Mouse (Mus musculus): ENCODE measurements at regions not wholly inside any gene's neighbourhood (a gene's known extent, or its start where the extent isn't known, plus 50 kb on each side); places are given as distances from the start of the nearest gene placed in this dataset.

- H3K27ac ChIP-seq (ENCODE audit: insufficient read depth, low read depth, low read length) = no peak overlapping the region
- WGBS = 54% methylated on average over 3 of the region's 3 CpGs
These were observed 78.2 kb upstream of the Mkln1 start for GRCm38 (mm10) chr6:31320141-31320830.

GRCm38 (mm10) chr6:31321066-31321846 is 77.3 kb upstream of the Mkln1 start:
- H3K27me3 ChIP-seq (replicated peaks; ENCODE audit: control insufficient read depth, insufficient read depth, low read length) = no peaks in the 10 kb centered on the region
- DNase-seq = peak; percentile 56
- no peak overlapping the region for H3K4me3 ChIP-seq (ENCODE audit: insufficient read depth, low read depth, low read length)
- TF ChIP-seq POLR2A (IDR thresholded peaks at IDR 0.05; ENCODE audit: low read depth, low read length) = no peak
- TF ChIP-seq CTCF (conservative IDR thresholded peaks at IDR 0.05; ENCODE audit: insufficient read depth, insufficient read length, low read depth, low read length) = no peak
- 62% methylated on average over 7 of the region's 7 CpGs for WGBS
- H3K36me3 ChIP-seq (ENCODE audit: control insufficient read depth, insufficient read depth, low read length) = no peaks in the 10 kb centered on the region
- H3K27ac ChIP-seq (ENCODE audit: insufficient read depth, low read depth, low read length) = peak overlapping the region; percentile 58
- H3K4me1 ChIP-seq (ENCODE audit: control insufficient read depth, insufficient read depth, low read length) = peaks cover 35% of the 10 kb centered on the region

More at GRCm38 (mm10) chr6:31320141-31320830, 78.2 kb upstream of the Mkln1 start:
- DNase-seq = peak; percentile 44
- Histone ChIP-seq H3K4me1 (ENCODE audit: control insufficient read depth, insufficient read depth, low read length) (peaks cover 35% of the 10 kb centered on the region), H3K27me3 (replicated peaks; ENCODE audit: control insufficient read depth, insufficient read depth, low read length) (no peaks in the 10 kb centered on the region), H3K4me3 (ENCODE audit: insufficient read depth, low read depth, low read length) (no peak overlapping the region), H3K36me3 (ENCODE audit: control insufficient read depth, insufficient read depth, low read length) (no peaks in the 10 kb centered on the region)
- TF ChIP-seq CTCF (conservative IDR thresholded peaks at IDR 0.05; ENCODE audit: insufficient read depth, insufficient read length, low read depth, low read length) = no peak
- no peak for TF ChIP-seq POLR2A (IDR thresholded peaks at IDR 0.05; ENCODE audit: low read depth, low read length)

- WGBS = 26% methylated on average over 10 of the region's 10 CpGs
- DNase-seq = peak; percentile 66
- peaks cover 34% of the 10 kb centered on the region for H3K4me1 ChIP-seq (ENCODE audit: control insufficient read depth, insufficient read depth, low read length)
- no peak overlapping the region for H3K27ac ChIP-seq (ENCODE audit: insufficient read depth, low read depth, low read length)
- no peak overlapping the region for H3K4me3 ChIP-seq (ENCODE audit: insufficient read depth, low read depth, low read length)
- TF ChIP-seq CTCF (conservative IDR thresholded peaks at IDR 0.05; ENCODE audit: insufficient read depth, insufficient read length, low read depth, low read length) (no peak), POLR2A (IDR thresholded peaks at IDR 0.05; ENCODE audit: low read depth, low read length) (no peak)
- H3K36me3 ChIP-seq (ENCODE audit: control insufficient read depth, insufficient read depth, low read length) = no peaks in the 10 kb centered on the region
- no peaks in the 10 kb centered on the region for H3K27me3 ChIP-seq (replicated peaks; ENCODE audit: control insufficient read depth, insufficient read depth, low read length)
These were observed 76.6 kb upstream of the Mkln1 start for GRCm38 (mm10) chr6:31321902-31322301.

- Histone ChIP-seq H3K27ac (ENCODE audit: insufficient read depth, low read depth, low read length) (no peak overlapping the region), H3K27me3 (replicated peaks; ENCODE audit: control insufficient read depth, insufficient read depth, low read length) (no peaks in the 10 kb centered on the region), H3K4me3 (ENCODE audit: insufficient read depth, low read depth, low read length) (no peak overlapping the region), H3K4me1 (ENCODE audit: control insufficient read depth, insufficient read depth, low read length) (peaks cover 28% of the 10 kb centered on the region), H3K36me3 (ENCODE audit: control insufficient read depth, insufficient read depth, low read length) (no peaks in the 10 kb centered on the region)
- 80% methylated on average over 9 of the region's 9 CpGs for WGBS
- TF ChIP-seq CTCF (conservative IDR thresholded peaks at IDR 0.05; ENCODE audit: insufficient read depth, insufficient read length, low read depth, low read length) (no peak), POLR2A (IDR thresholded peaks at IDR 0.05; ENCODE audit: low read depth, low read length) (no peak)
- no peak for DNase-seq
These were observed 75.0 kb upstream of the Mkln1 start for GRCm38 (mm10) chr6:31323228-31324190.

GRCm38 (mm10) chr6:31324717-31325116 is 73.8 kb upstream of the Mkln1 start:
- no peaks in the 10 kb centered on the region for H3K27me3 ChIP-seq (replicated peaks; ENCODE audit: control insufficient read depth, insufficient read depth, low read length)
- H3K4me1 ChIP-seq (ENCODE audit: control insufficient read depth, insufficient read depth, low read length) = peaks cover 17% of the 10 kb centered on the region
- H3K27ac ChIP-seq (ENCODE audit: insufficient read depth, low read depth, low read length) = no peak overlapping the region
- no peak for DNase-seq
- TF ChIP-seq POLR2A (IDR thresholded peaks at IDR 0.05; ENCODE audit: low read depth, low read length) = no peak
- no peak for TF ChIP-seq CTCF (conservative IDR thresholded peaks at IDR 0.05; ENCODE audit: insufficient read depth, insufficient read length, low read depth, low read length)
- no peak overlapping the region for H3K4me3 ChIP-seq (ENCODE audit: insufficient read depth, low read depth, low read length)
- WGBS = 64% methylated on average over 6 of the region's 6 CpGs
- H3K36me3 ChIP-seq (ENCODE audit: control insufficient read depth, insufficient read depth, low read length) = no peaks in the 10 kb centered on the region

GRCm38 (mm10) chr6:31325621-31326020 is 72.9 kb upstream of the Mkln1 start:
- TF ChIP-seq POLR2A (IDR thresholded peaks at IDR 0.05; ENCODE audit: low read depth, low read length) (no peak), CTCF (conservative IDR thresholded peaks at IDR 0.05; ENCODE audit: insufficient read depth, insufficient read length, low read depth, low read length) (no peak)
- Histone ChIP-seq H3K27ac (ENCODE audit: insufficient read depth, low read depth, low read length) (no peak overlapping the region), H3K4me3 (ENCODE audit: insufficient read depth, low read depth, low read length) (no peak overlapping the region), H3K27me3 (replicated peaks; ENCODE audit: control insufficient read depth, insufficient read depth, low read length) (no peaks in the 10 kb centered on the region), H3K36me3 (ENCODE audit: control insufficient read depth, insufficient read depth, low read length) (no peaks in the 10 kb centered on the region; the same call in 1 of the 2 replicates), H3K4me1 (ENCODE audit: control insufficient read depth, insufficient read depth, low read length) (peaks cover 11% of the 10 kb centered on the region)
- no peak for DNase-seq
- WGBS = 81% methylated on average over 1 of the region's 1 CpGs

All from kidney, adult 2 months (tissue).